Mouse (Mus musculus): Measurements from ENCODE around the gene Mboat2.

- TF ChIP-seq CTCF (IDR thresholded peaks at IDR 0.05) (no peak), EP300 (IDR thresholded peaks at IDR 0.05) (peak; percentile 48)
Measured at GRCm38 (mm10) chr12:24789659-24790058, 41.0 kb upstream of the Mboat2 start.

Measured in lung, postnatal 0 days (tissue).